Mouse (Mus musculus): ENCODE data around the gene Pdyn. TPM values are rescaled to one million over a fixed set of nuclear protein-coding genes. Genes with fewer than 3 reads are reported as not detected.
A peak's percentile ranks its signal among the peaks of the same experiment; 100 is the strongest.

The Pdyn gene
- polyA plus RNA-seq, 1 experiment from 2014 or later: not detected

- CTCF ChIA-PET: no interaction called here
- POLR2A ChIA-PET: no interaction called here
- no peak for TF ChIP-seq CTCF (IDR thresholded peaks at IDR 0.05)
- in situ Hi-C loops (cut with MboI; ENCODE audit: low pct_unique_long_range_greater_than_20kb): no loop called here
- no peak for ATAC-seq
- no peak for DNase-seq (ENCODE audit: low read depth, low spot score)
- H3K27me3 ChIP-seq: peaks cover 32% of the 10 kb centered on the region
Measured at GRCm38 (mm10) chr2:129688036-129688625, 11.5 kb downstream of the Pdyn start.

GRCm38 (mm10) chr2:129686908-129687307, 12.7 kb downstream of the Pdyn start:
- POLR2A ChIA-PET: no interaction called here
- ATAC-seq (no peak), DNase-seq (ENCODE audit: low read depth, low spot score) (no peak)
- peaks cover 28% of the 10 kb centered on the region for H3K27me3 ChIP-seq
- TF ChIP-seq CTCF (IDR thresholded peaks at IDR 0.05): no peak
- CTCF ChIA-PET: no interaction called here
- in situ Hi-C loops (cut with MboI; ENCODE audit: low pct_unique_long_range_greater_than_20kb): no loop called here

GRCm38 (mm10) chr2:129684014-129684413, 15.6 kb downstream of the Pdyn start:
- ATAC-seq: no peak
- POLR2A ChIA-PET: interaction anchor here (0.6 kb wide), 1 partner anchor 169 kb away, joined by 3 read pairs; no protein-coding TSS in a partner anchor
- in situ Hi-C loops (cut with MboI; ENCODE audit: low pct_unique_long_range_greater_than_20kb): no loop called here
- peaks cover 18% of the 10 kb centered on the region for H3K27me3 ChIP-seq
- CTCF ChIA-PET: interaction anchor here (1.0 kb wide), 1 partner anchor 10 kb away, joined by 3 read pairs; no protein-coding TSS in a partner anchor
- no peak for DNase-seq (ENCODE audit: low read depth, low spot score)
- no peak for TF ChIP-seq CTCF (IDR thresholded peaks at IDR 0.05)

- no peak for TF ChIP-seq CTCF (IDR thresholded peaks at IDR 0.05)
- POLR2A ChIA-PET: no interaction called here
- H3K27me3 ChIP-seq: peaks cover 16% of the 10 kb centered on the region
- in situ Hi-C loops (cut with MboI; ENCODE audit: low pct_unique_long_range_greater_than_20kb): no loop called here
- CTCF ChIA-PET: no interaction called here
- no peak for DNase-seq (ENCODE audit: low read depth, low spot score)
- no peak for ATAC-seq
Measured at GRCm38 (mm10) chr2:129680236-129680635, 19.4 kb downstream of the Pdyn start.

- H3K27me3 ChIP-seq: peaks cover 17% of the 10 kb centered on the region
- no peak for ATAC-seq
- CTCF ChIA-PET: no interaction called here
- in situ Hi-C loops (cut with MboI; ENCODE audit: low pct_unique_long_range_greater_than_20kb): loop anchor here (5.0 to 10.0 kb wide), 2 partner anchors 193 to 376 kb away; no protein-coding TSS in a partner anchor
- POLR2A ChIA-PET: no interaction called here
- TF ChIP-seq CTCF (IDR thresholded peaks at IDR 0.05): no peak
- no peak for DNase-seq (ENCODE audit: low read depth, low spot score)
Measured at GRCm38 (mm10) chr2:129679066-129679465, 20.6 kb downstream of the Pdyn start.

GRCm38 (mm10) chr2:129677664-129678063, 22.0 kb downstream of the Pdyn start:
- CTCF ChIA-PET: no interaction called here

GRCm38 (mm10) chr2:129674935-129675634, 24.6 kb downstream of the Pdyn start:
- ChIA-PET POLR2A (no interaction called here), CTCF (interaction anchor here (0.6 to 1.5 kb wide), 8 partner anchors 11 to 193 kb away, joined by 3 to 4 read pairs (median 3); no protein-coding TSS in a partner anchor)
- in situ Hi-C loops (cut with MboI; ENCODE audit: low pct_unique_long_range_greater_than_20kb): loop anchor here (5.0 to 10.0 kb wide), 2 partner anchors 197 to 380 kb away; no protein-coding TSS in a partner anchor
- ATAC-seq (peak; percentile 44), DNase-seq (ENCODE audit: low read depth, low spot score) (no peak)
- peak; percentile 98 for TF ChIP-seq CTCF (IDR thresholded peaks at IDR 0.05)
- H3K27me3 ChIP-seq: peaks cover 25% of the 10 kb centered on the region

More at GRCm38 (mm10) chr2:129677664-129678063, 22.0 kb downstream of the Pdyn start:
- ATAC-seq (no peak), DNase-seq (ENCODE audit: low read depth, low spot score) (no peak)
- no peak for TF ChIP-seq CTCF (IDR thresholded peaks at IDR 0.05)
- peaks cover 20% of the 10 kb centered on the region for H3K27me3 ChIP-seq
- in situ Hi-C loops (cut with MboI; ENCODE audit: low pct_unique_long_range_greater_than_20kb): loop anchor here (5.0 to 10.0 kb wide), 2 partner anchors 195 to 377 kb away; no protein-coding TSS in a partner anchor
- POLR2A ChIA-PET: no interaction called here

GRCm38 (mm10) chr2:129671911-129672310, 27.7 kb downstream of the Pdyn start:
- TF ChIP-seq CTCF (IDR thresholded peaks at IDR 0.05): no peak
- ChIA-PET POLR2A (no interaction called here), CTCF (no interaction called here)
- DNase-seq (ENCODE audit: low read depth, low spot score) (no peak), ATAC-seq (no peak)
- peaks cover 17% of the 10 kb centered on the region for H3K27me3 ChIP-seq
- in situ Hi-C loops (cut with MboI; ENCODE audit: low pct_unique_long_range_greater_than_20kb): loop anchor here (10.0 kb wide), 1 partner anchor 383 kb away; no protein-coding TSS in a partner anchor

GRCm38 (mm10) chr2:129662484-129662883, 37.2 kb downstream of the Pdyn start:
- POLR2A ChIA-PET: no interaction called here
- no peak for ATAC-seq
- TF ChIP-seq CTCF (IDR thresholded peaks at IDR 0.05): no peak
- in situ Hi-C loops (cut with MboI; ENCODE audit: low pct_unique_long_range_greater_than_20kb): no loop called here
- no peak for DNase-seq (ENCODE audit: low read depth, low spot score)
- CTCF ChIA-PET: no interaction called here
- peaks cover 4% of the 10 kb centered on the region for H3K27me3 ChIP-seq

GRCm38 (mm10) chr2:129660020-129660419, 39.6 kb downstream of the Pdyn start:
- ChIA-PET POLR2A (no interaction called here), CTCF (no interaction called here)
- ATAC-seq (no peak), DNase-seq (ENCODE audit: low read depth, low spot score) (no peak)
- in situ Hi-C loops (cut with MboI; ENCODE audit: low pct_unique_long_range_greater_than_20kb): no loop called here
- TF ChIP-seq CTCF (IDR thresholded peaks at IDR 0.05): peak; percentile 50
- H3K27me3 ChIP-seq: peaks cover 4% of the 10 kb centered on the region

GRCm38 (mm10) chr2:129658796-129659195, 40.8 kb downstream of the Pdyn start:
- peaks cover 4% of the 10 kb centered on the region for H3K27me3 ChIP-seq
- DNase-seq (ENCODE audit: low read depth, low spot score) (no peak), ATAC-seq (no peak)
- TF ChIP-seq CTCF (IDR thresholded peaks at IDR 0.05): no peak
- CTCF ChIA-PET: interaction anchor here (0.7 kb wide), 1 partner anchor 400 kb away, joined by 4 read pairs; no protein-coding TSS in a partner anchor
- POLR2A ChIA-PET: no interaction called here
- in situ Hi-C loops (cut with MboI; ENCODE audit: low pct_unique_long_range_greater_than_20kb): no loop called here
